Mouse (Mus musculus): ENCODE results near the gene Dnajc16.

DNA sequence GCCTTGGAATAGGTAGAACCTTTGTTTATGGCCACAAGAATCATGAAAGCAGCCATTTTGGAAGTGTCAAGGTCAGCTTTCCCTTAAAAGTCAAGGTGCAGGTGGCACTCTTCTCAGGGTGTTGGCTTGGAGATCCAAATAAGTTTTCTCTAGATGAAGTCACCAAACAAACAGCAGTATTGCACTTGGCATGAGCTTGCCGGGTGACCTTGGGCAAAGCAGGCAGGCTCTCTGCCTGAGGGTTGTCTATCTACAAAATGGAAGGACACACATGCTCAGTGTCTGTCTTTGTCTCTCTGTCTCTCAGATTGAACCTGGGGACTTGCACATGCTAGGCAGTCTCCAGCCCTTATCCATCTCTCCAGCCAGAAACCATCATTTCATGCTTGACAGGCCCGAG lies 36.7 kb upstream of the Dnajc16 start:
- no peak for TF ChIP-seq MAFK (IDR thresholded peaks at IDR 0.05; ENCODE audit: insufficient read depth, low read depth, low read length)
- no peak for TF ChIP-seq ZC3H11A (IDR thresholded peaks at IDR 0.05; ENCODE audit: borderline replicate concordance, low read depth, low read length)
- no peak for TF ChIP-seq HCFC1 (IDR thresholded peaks at IDR 0.05; ENCODE audit: borderline replicate concordance, insufficient read depth, low read length)
- no peak for TF ChIP-seq CHD2 (IDR thresholded peaks at IDR 0.05; ENCODE audit: low read depth, low read length)

Data from ES-E14 (cell line).